Mouse (Mus musculus): Measurements from ENCODE around the gene Arhgef10l. TPM values are rescaled to one million over a fixed set of nuclear protein-coding genes. Genes with fewer than 3 reads are reported as not detected.
A peak's percentile ranks its signal among the peaks of the same experiment; 100 is the strongest.

Gene Arhgef10l
- polyA plus RNA-seq, 1 experiment from 2014 or later: 15.9 TPM

GRCm38 (mm10) chr4:140562461-140563178 lies 103.2 kb downstream of the Arhgef10l start:
- Histone ChIP-seq H3K36me3 (ENCODE audit: control insufficient read depth, insufficient read depth, low read length) (peaks cover 86% of the 10 kb centered on the region), H3K4me1 (ENCODE audit: control insufficient read depth in 2 of 2, insufficient read depth in 2 of 2, low read length in 2 of 2) (no peaks in the 10 kb centered on the region), H3K9me3 (ENCODE audit: control insufficient read depth, low read length) (peaks cover 14% of the 10 kb centered on the region), H3K4me2 (ENCODE audit: low read length) (no peak overlapping the region), H3K4me3 (ENCODE audit: control insufficient read depth in 1 of 2, insufficient read depth in 1 of 2, low read depth in 1 of 2, low read length in 2 of 2) (no peak overlapping the region), H3K9ac (ENCODE audit: low read length) (no peak overlapping the region), H3K27ac (replicated peaks in 1 of 2; ENCODE audit: control insufficient read depth in 1 of 2, insufficient read depth in 1 of 2, low read depth in 2 of 2, low read length in 2 of 2) (no peak overlapping the region), H3K27me3 (ENCODE audit: control insufficient read depth, insufficient read depth, low read length) (no peaks in the 10 kb centered on the region)
- WGBS: 79% methylated on average over 10 of the region's 10 CpGs
- ATAC-seq (ENCODE audit: insufficient number of reproducible peaks, insufficient read depth, low FRiP score, low read depth): peak; percentile 37; the same call in 1 of the 2 replicates

GRCm38 (mm10) chr4:140561744-140562143 lies 104.1 kb downstream of the Arhgef10l start:
- no peaks in the 10 kb centered on the region for H3K27me3 ChIP-seq (ENCODE audit: control insufficient read depth, insufficient read depth, low read length)
- no peak overlapping the region for H3K9ac ChIP-seq (ENCODE audit: low read length)
- peaks cover 83% of the 10 kb centered on the region for H3K36me3 ChIP-seq (ENCODE audit: control insufficient read depth, insufficient read depth, low read length)
- no peak overlapping the region for H3K27ac ChIP-seq (replicated peaks in 1 of 2; ENCODE audit: control insufficient read depth in 1 of 2, insufficient read depth in 1 of 2, low read depth in 2 of 2, low read length in 2 of 2)
- no peak for ATAC-seq (ENCODE audit: insufficient number of reproducible peaks, insufficient read depth, low FRiP score, low read depth)
- 90% methylated on average over 3 of the region's 3 CpGs for WGBS
- no peaks in the 10 kb centered on the region for H3K4me1 ChIP-seq (ENCODE audit: control insufficient read depth in 2 of 2, insufficient read depth in 2 of 2, low read length in 2 of 2)
- no peak overlapping the region for H3K4me2 ChIP-seq (ENCODE audit: low read length)
- peaks cover 9% of the 10 kb centered on the region for H3K9me3 ChIP-seq (ENCODE audit: control insufficient read depth, low read length)
- H3K4me3 ChIP-seq (ENCODE audit: control insufficient read depth in 1 of 2, insufficient read depth in 1 of 2, low read depth in 1 of 2, low read length in 2 of 2): no peak overlapping the region

GRCm38 (mm10) chr4:140559862-140560261 lies 106.0 kb downstream of the Arhgef10l start:
- 82% methylated on average over 4 of the region's 4 CpGs for WGBS
- peaks cover 9% of the 10 kb centered on the region for H3K9me3 ChIP-seq (ENCODE audit: control insufficient read depth, low read length)
- H3K27me3 ChIP-seq (ENCODE audit: control insufficient read depth, insufficient read depth, low read length): no peaks in the 10 kb centered on the region
- no peak for ATAC-seq (ENCODE audit: insufficient number of reproducible peaks, insufficient read depth, low FRiP score, low read depth)
- no peak overlapping the region for H3K27ac ChIP-seq (replicated peaks in 1 of 2; ENCODE audit: control insufficient read depth in 1 of 2, insufficient read depth in 1 of 2, low read depth in 2 of 2, low read length in 2 of 2)
- H3K4me3 ChIP-seq (ENCODE audit: control insufficient read depth in 1 of 2, insufficient read depth in 1 of 2, low read depth in 1 of 2, low read length in 2 of 2): no peak overlapping the region
- peaks cover 79% of the 10 kb centered on the region for H3K36me3 ChIP-seq (ENCODE audit: control insufficient read depth, insufficient read depth, low read length)
- no peaks in the 10 kb centered on the region for H3K4me1 ChIP-seq (ENCODE audit: control insufficient read depth in 2 of 2, insufficient read depth in 2 of 2, low read length in 2 of 2)
- no peak overlapping the region for H3K9ac ChIP-seq (ENCODE audit: low read length)
- H3K4me2 ChIP-seq (ENCODE audit: low read length): no peak overlapping the region

- no peak overlapping the region for H3K4me2 ChIP-seq (ENCODE audit: low read length)
- no peak overlapping the region for H3K4me3 ChIP-seq (ENCODE audit: control insufficient read depth in 1 of 2, insufficient read depth in 1 of 2, low read depth in 1 of 2, low read length in 2 of 2)
- no peaks in the 10 kb centered on the region for H3K27me3 ChIP-seq (ENCODE audit: control insufficient read depth, insufficient read depth, low read length)
- H3K27ac ChIP-seq (replicated peaks in 1 of 2; ENCODE audit: control insufficient read depth in 1 of 2, insufficient read depth in 1 of 2, low read depth in 2 of 2, low read length in 2 of 2): no peak overlapping the region
- ATAC-seq (ENCODE audit: insufficient number of reproducible peaks, insufficient read depth, low FRiP score, low read depth): no peak
- no peaks in the 10 kb centered on the region for H3K4me1 ChIP-seq (ENCODE audit: control insufficient read depth in 2 of 2, insufficient read depth in 2 of 2, low read length in 2 of 2)
- H3K36me3 ChIP-seq (ENCODE audit: control insufficient read depth, insufficient read depth, low read length): peaks cover 76% of the 10 kb centered on the region
- H3K9ac ChIP-seq (ENCODE audit: low read length): no peak overlapping the region
- peaks cover 9% of the 10 kb centered on the region for H3K9me3 ChIP-seq (ENCODE audit: control insufficient read depth, low read length)
- WGBS: 78% methylated on average over 5 of the region's 5 CpGs
Observed at GRCm38 (mm10) chr4:140558193-140558592, 107.6 kb downstream of the Arhgef10l start.

- H3K4me2 ChIP-seq (ENCODE audit: low read length): no peak overlapping the region
- WGBS: 90% methylated on average over 10 of the region's 10 CpGs
- no peak overlapping the region for H3K4me3 ChIP-seq (ENCODE audit: control insufficient read depth in 1 of 2, insufficient read depth in 1 of 2, low read depth in 1 of 2, low read length in 2 of 2)
- ATAC-seq (ENCODE audit: insufficient number of reproducible peaks, insufficient read depth, low FRiP score, low read depth): no peak
- H3K27me3 ChIP-seq (ENCODE audit: control insufficient read depth, insufficient read depth, low read length): no peaks in the 10 kb centered on the region
- H3K9ac ChIP-seq (ENCODE audit: low read length): no peak overlapping the region
- no peak overlapping the region for H3K27ac ChIP-seq (replicated peaks in 1 of 2; ENCODE audit: control insufficient read depth in 1 of 2, insufficient read depth in 1 of 2, low read depth in 2 of 2, low read length in 2 of 2)
- H3K36me3 ChIP-seq (ENCODE audit: control insufficient read depth, insufficient read depth, low read length): peaks cover 77% of the 10 kb centered on the region
- H3K4me1 ChIP-seq (ENCODE audit: control insufficient read depth in 2 of 2, insufficient read depth in 2 of 2, low read length in 2 of 2): no peaks in the 10 kb centered on the region
- peaks cover 2% of the 10 kb centered on the region for H3K9me3 ChIP-seq (ENCODE audit: control insufficient read depth, low read length)
Observed at GRCm38 (mm10) chr4:140556561-140556960, 109.3 kb downstream of the Arhgef10l start.

GRCm38 (mm10) chr4:140555273-140555672 lies 110.5 kb downstream of the Arhgef10l start:
- WGBS: 46% methylated on average over 7 of the region's 7 CpGs
- no peak overlapping the region for H3K4me3 ChIP-seq (ENCODE audit: control insufficient read depth in 1 of 2, insufficient read depth in 1 of 2, low read depth in 1 of 2, low read length in 2 of 2)
- no peaks in the 10 kb centered on the region for H3K9me3 ChIP-seq (ENCODE audit: control insufficient read depth, low read length)
- H3K9ac ChIP-seq (ENCODE audit: low read length): no peak overlapping the region
- no peak overlapping the region for H3K27ac ChIP-seq (replicated peaks in 1 of 2; ENCODE audit: control insufficient read depth in 1 of 2, insufficient read depth in 1 of 2, low read depth in 2 of 2, low read length in 2 of 2)
- no peaks in the 10 kb centered on the region for H3K4me1 ChIP-seq (ENCODE audit: control insufficient read depth in 2 of 2, insufficient read depth in 2 of 2, low read length in 2 of 2)
- H3K36me3 ChIP-seq (ENCODE audit: control insufficient read depth, insufficient read depth, low read length): peaks cover 78% of the 10 kb centered on the region
- H3K4me2 ChIP-seq (ENCODE audit: low read length): no peak overlapping the region
- ATAC-seq (ENCODE audit: insufficient number of reproducible peaks, insufficient read depth, low FRiP score, low read depth): no peak
- no peaks in the 10 kb centered on the region for H3K27me3 ChIP-seq (ENCODE audit: control insufficient read depth, insufficient read depth, low read length)

- Histone ChIP-seq H3K4me3 (ENCODE audit: control insufficient read depth in 1 of 2, insufficient read depth in 1 of 2, low read depth in 1 of 2, low read length in 2 of 2) (no peak overlapping the region), H3K9me3 (ENCODE audit: control insufficient read depth, low read length) (no peaks in the 10 kb centered on the region), H3K27ac (replicated peaks in 1 of 2; ENCODE audit: control insufficient read depth in 1 of 2, insufficient read depth in 1 of 2, low read depth in 2 of 2, low read length in 2 of 2) (no peak overlapping the region), H3K36me3 (ENCODE audit: control insufficient read depth, insufficient read depth, low read length) (peaks cover 85% of the 10 kb centered on the region), H3K27me3 (ENCODE audit: control insufficient read depth, insufficient read depth, low read length) (no peaks in the 10 kb centered on the region), H3K4me1 (ENCODE audit: control insufficient read depth in 2 of 2, insufficient read depth in 2 of 2, low read length in 2 of 2) (no peaks in the 10 kb centered on the region), H3K4me2 (ENCODE audit: low read length) (no peak overlapping the region), H3K9ac (ENCODE audit: low read length) (no peak overlapping the region)
- WGBS: 82% methylated on average over 4 of the region's 4 CpGs
- ATAC-seq (ENCODE audit: insufficient number of reproducible peaks, insufficient read depth, low FRiP score, low read depth): no peak
Observed at GRCm38 (mm10) chr4:140554552-140554951, 111.3 kb downstream of the Arhgef10l start.

- Histone ChIP-seq H3K36me3 (ENCODE audit: control insufficient read depth, insufficient read depth, low read length) (peaks cover 72% of the 10 kb centered on the region), H3K27ac (replicated peaks in 1 of 2; ENCODE audit: control insufficient read depth in 1 of 2, insufficient read depth in 1 of 2, low read depth in 2 of 2, low read length in 2 of 2) (no peak overlapping the region), H3K9ac (ENCODE audit: low read length) (no peak overlapping the region), H3K4me1 (ENCODE audit: control insufficient read depth in 2 of 2, insufficient read depth in 2 of 2, low read length in 2 of 2) (no peaks in the 10 kb centered on the region), H3K4me2 (ENCODE audit: low read length) (no peak overlapping the region), H3K4me3 (ENCODE audit: control insufficient read depth in 1 of 2, insufficient read depth in 1 of 2, low read depth in 1 of 2, low read length in 2 of 2) (no peak overlapping the region), H3K9me3 (ENCODE audit: control insufficient read depth, low read length) (no peaks in the 10 kb centered on the region), H3K27me3 (ENCODE audit: control insufficient read depth, insufficient read depth, low read length) (no peaks in the 10 kb centered on the region)
- WGBS: 92% methylated on average over 17 of the region's 17 CpGs
- ATAC-seq (ENCODE audit: insufficient number of reproducible peaks, insufficient read depth, low FRiP score, low read depth): no peak
Observed at GRCm38 (mm10) chr4:140551766-140552165, 114.0 kb downstream of the Arhgef10l start.
